Mouse (Mus musculus) liver, embryonic 16.5 days (tissue): ENCODE data around the gene Tekt3. TPM values are rescaled to one million over a fixed set of nuclear protein-coding genes. Genes with fewer than 3 reads are reported as not detected.

Experiments
- ATAC-seq: fragments of 200-750 bp; cut with Nextera tagmentation; 2 replicates; pipeline ENCODE4 v1.8.0; 2017; ENCODE audit warnings: low read depth, mild to moderate bottlenecking, moderate number of reproducible peaks, moderate library complexity
- H3K27ac ChIP-seq: fragments of 300-500 bp; sonication (generic); 2 replicates; pipeline ENCODE4 v1.5.1; 2014; ENCODE audit warnings: mild to moderate bottlenecking, low read length
- H3K27me3 ChIP-seq: fragments of 300-500 bp; sonication (generic); 2 replicates; pipeline ENCODE4 v1.6.1; 2014; ENCODE audit warnings: low read depth, low read length, mixed read lengths; ENCODE audit not compliant: control insufficient read depth, insufficient read depth
- H3K36me3 ChIP-seq: fragments of 300-500 bp; sonication (generic); 2 replicates; pipeline ENCODE4 v1.6.1; 2014; ENCODE audit warnings: mild to moderate bottlenecking; ENCODE audit not compliant: control insufficient read depth, insufficient read depth
- H3K4me1 ChIP-seq: fragments of 300-500 bp; sonication (generic); 2 replicates; pipeline ENCODE4 v1.6.1; 2014; ENCODE audit warnings: low read depth, low read length, mixed read lengths; ENCODE audit not compliant: control insufficient read depth
- H3K4me2 ChIP-seq: fragments of 300-500 bp; sonication (generic); 2 replicates; pipeline ENCODE4 v1.6.1; 2014; ENCODE audit warnings: low read depth, low read length, mixed read lengths
- H3K4me3 ChIP-seq: fragments of 300-500 bp; sonication (generic); 2 replicates; pipeline ENCODE4 v1.5.1; 2014; ENCODE audit warnings: low read depth, mild to moderate bottlenecking, low read length
- H3K9ac ChIP-seq: fragments of 300-500 bp; sonication (generic); 2 replicates; pipeline ENCODE4 v1.6.1; 2014; ENCODE audit warnings: low read depth, low read length
- H3K9me3 ChIP-seq: fragments of 300-500 bp; sonication (generic); replicated peaks from 2 replicates; pipeline ENCODE4 v1.6.1; 2016; ENCODE audit warnings: low read length; ENCODE audit not compliant: control insufficient read depth
- WGBS: fragments of 180-500 bp; shearing (Covaris S2); extraction: QIAGEN DNeasy Blood & Tissue Kit; methylation state at CpG from one replicate; pipeline ENCODE4 v1.1.7; 2014; ENCODE audit not compliant: insufficient replicate concordance; 5-methylcytosine and 5-hydroxymethylcytosine counted together
- polyA plus RNA-seq: library from polyadenylated mRNA; unstranded; fragments of >200 nt; fragmentation: Nextera tagmentation; extraction: Ambion mirVana; gene quantifications from 2 replicates; pipeline ENCODE4 v1.2.1, GENCODE M21; 2015

Tekt3 gene
- polyA plus RNA-seq, 1 experiment from 2014 or later: not detected

DNA sequence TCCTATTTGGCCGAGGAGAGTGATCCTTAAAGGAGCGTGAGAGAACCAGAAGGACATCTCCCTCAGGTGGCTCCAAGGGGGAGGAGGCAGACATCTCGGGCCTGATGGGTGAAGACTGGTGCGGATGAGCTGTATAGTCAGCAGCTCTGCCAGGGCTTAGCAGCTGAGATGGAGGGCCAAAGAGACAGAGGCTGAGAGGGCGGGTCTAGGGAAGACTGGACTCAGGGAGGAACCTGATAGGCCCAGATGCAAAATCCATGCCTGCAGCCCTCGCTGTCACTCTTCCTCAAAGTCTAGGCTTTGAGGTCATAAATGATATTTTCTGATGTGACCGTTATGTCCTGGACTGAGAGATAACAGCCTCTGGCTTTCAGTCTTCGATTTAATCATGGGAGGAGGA lies 65.5 kb downstream of the Tekt3 start:
- no peak overlapping the region for H3K4me3 ChIP-seq
- ATAC-seq: no peak
- H3K4me1 ChIP-seq: no peaks in the 10 kb centered on the region
- no peak overlapping the region for H3K4me2 ChIP-seq
- no peaks in the 10 kb centered on the region for H3K9me3 ChIP-seq
- no peak overlapping the region for H3K9ac ChIP-seq
- H3K27me3 ChIP-seq: peaks cover 31% of the 10 kb centered on the region
- no peaks in the 10 kb centered on the region for H3K36me3 ChIP-seq
- 48% methylated on average over 8 of the region's 8 CpGs for WGBS
- H3K27ac ChIP-seq: no peak overlapping the region

DNA sequence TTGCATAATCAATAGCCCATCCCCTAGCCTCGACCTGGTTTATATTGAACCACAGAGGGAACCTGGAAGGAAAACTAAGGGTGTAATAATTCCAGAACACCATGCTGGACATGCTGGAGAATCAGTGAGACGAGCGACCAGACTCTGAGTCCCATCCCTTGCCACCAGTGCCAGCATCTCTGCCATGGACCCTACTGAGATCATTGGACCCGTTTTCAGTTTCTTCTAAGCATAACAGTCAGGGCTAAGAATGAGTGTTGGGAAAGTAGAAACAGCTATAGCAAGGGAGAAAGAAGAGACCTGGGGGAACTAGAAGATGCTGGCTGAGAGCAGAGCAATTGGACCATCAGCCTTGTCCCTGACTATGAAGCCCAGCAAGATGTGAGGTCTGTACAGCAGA lies 66.1 kb downstream of the Tekt3 start:
- H3K4me3 ChIP-seq: no peak overlapping the region
- peaks cover 36% of the 10 kb centered on the region for H3K27me3 ChIP-seq
- 51% methylated on average over 4 of the region's 4 CpGs for WGBS

DNA sequence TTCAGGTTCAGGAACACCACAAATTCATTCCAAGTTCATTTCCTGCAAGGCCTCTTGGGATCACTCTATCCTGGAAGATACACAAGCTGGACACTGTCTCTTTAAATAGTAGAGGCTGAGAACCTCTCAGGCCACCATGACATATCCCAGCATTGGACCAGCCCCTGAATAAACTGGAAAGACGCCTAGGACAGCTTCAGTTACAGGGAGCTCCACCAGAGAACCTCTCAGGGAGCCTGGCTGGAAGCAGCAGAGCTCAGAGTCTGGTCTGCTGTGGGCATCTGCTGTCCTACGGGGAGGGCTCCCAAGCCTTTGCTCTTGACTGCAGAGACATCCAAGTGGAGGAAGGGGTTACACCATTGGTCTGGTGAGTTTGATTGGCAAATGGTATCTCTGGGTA lies 67.3 kb downstream of the Tekt3 start, which contains the start of gene Pmp22:
Gene Pmp22 (plus strand): TSS at position 199 of the 400 bp plus-strand sequence.
- no peak within 1 kb of the TSS for H3K4me2 ChIP-seq
- WGBS: 50% methylated on average over 2 of the region's 2 CpGs
- no peak within 1 kb of the TSS for H3K27ac ChIP-seq
- no peaks in the 10 kb centered on the region for H3K4me1 ChIP-seq
- ATAC-seq: no peak
- no peak within 1 kb of the TSS for H3K4me3 ChIP-seq
- no peak within 1 kb of the TSS for H3K9ac ChIP-seq
- H3K27me3 ChIP-seq: peaks cover 49% of the 10 kb centered on the region
- no peaks in the 10 kb centered on the region for H3K36me3 ChIP-seq
- H3K9me3 ChIP-seq: no peaks in the 10 kb centered on the region

More for the DNA sequence above, 66.1 kb downstream of the Tekt3 start:
- Histone ChIP-seq H3K4me1 (no peaks in the 10 kb centered on the region), H3K4me2 (no peak overlapping the region), H3K9ac (no peak overlapping the region), H3K9me3 (no peaks in the 10 kb centered on the region), H3K36me3 (no peaks in the 10 kb centered on the region), H3K27ac (no peak overlapping the region)
- no peak for ATAC-seq

DNA sequence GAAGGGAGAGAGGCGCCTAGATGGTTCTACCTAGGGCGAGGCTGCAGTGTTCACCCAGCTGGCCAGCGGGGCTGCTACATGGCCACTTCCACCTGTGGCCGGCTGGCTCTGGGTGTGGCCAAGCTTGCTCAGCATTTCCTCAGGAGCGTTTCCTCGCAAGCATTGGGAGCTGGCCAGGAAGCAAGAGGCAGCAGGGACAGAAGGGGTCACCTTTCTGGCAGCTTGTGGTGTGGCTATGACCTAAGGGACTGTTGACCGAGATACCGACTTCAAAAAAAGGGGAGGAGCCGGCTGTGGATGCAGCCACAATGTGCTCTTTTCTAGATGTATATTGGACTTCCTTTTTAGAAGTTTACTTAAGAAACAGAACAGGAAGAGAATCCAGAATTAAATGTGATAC lies 67.9 kb downstream of the Tekt3 start:
- 13% methylated on average over 9 of the region's 9 CpGs for WGBS
- H3K27ac ChIP-seq: no peak overlapping the region
- H3K9me3 ChIP-seq: no peaks in the 10 kb centered on the region
- no peaks in the 10 kb centered on the region for H3K4me1 ChIP-seq
- no peak overlapping the region for H3K9ac ChIP-seq
- H3K4me2 ChIP-seq: no peak overlapping the region
- H3K4me3 ChIP-seq: no peak overlapping the region
- ATAC-seq: no peak
- no peaks in the 10 kb centered on the region for H3K36me3 ChIP-seq
- H3K27me3 ChIP-seq: peaks cover 55% of the 10 kb centered on the region

DNA sequence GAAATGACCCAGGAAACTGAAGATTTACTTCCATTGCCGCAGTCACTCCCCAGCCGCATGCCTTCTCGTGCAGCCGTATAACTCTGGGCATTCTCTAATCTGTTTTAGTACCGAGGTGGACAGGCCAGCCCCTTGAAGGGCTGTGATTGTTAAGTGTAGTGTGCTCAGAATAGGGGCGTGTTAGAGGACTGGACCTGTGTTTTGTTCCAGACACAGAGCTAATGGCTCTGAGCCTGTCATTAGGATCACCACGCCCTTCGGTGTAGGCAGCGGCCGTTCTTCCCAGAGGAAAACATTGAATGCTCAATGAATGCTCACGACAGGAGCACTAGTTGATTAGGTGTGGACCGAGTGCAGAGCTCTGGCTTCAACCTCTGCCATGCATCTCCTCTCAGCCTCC lies 68.4 kb downstream of the Tekt3 start:
- 45% methylated on average over 12 of the region's 12 CpGs for WGBS
- H3K27ac ChIP-seq: no peak overlapping the region
- no peak overlapping the region for H3K4me2 ChIP-seq
- no peak for ATAC-seq
- H3K36me3 ChIP-seq: no peaks in the 10 kb centered on the region
- H3K4me3 ChIP-seq: no peak overlapping the region
- H3K4me1 ChIP-seq: no peaks in the 10 kb centered on the region
- H3K27me3 ChIP-seq: peaks cover 59% of the 10 kb centered on the region
- no peaks in the 10 kb centered on the region for H3K9me3 ChIP-seq
- no peak overlapping the region for H3K9ac ChIP-seq

DNA sequence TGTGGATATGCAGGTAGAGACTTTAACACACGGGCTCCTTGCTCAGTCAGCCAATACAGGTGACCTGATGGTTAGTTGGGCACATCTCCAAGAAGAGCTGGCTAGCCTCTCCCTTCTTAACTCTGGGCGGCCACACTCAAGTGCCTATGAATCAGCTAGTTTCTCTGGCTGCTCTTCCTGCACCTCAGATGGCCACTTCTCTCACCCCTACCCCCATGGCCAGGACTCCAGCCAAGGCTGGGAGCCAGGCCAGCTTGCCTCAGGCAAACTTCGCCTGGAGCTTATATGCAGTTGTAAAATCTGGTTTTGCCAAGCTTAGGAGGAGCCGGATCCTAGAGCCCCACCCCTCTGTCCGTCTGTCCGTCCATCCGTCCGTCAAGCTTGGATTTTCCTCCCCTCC lies 69.0 kb downstream of the Tekt3 start:
- 40% methylated on average over 8 of the region's 8 CpGs for WGBS
- peaks cover 60% of the 10 kb centered on the region for H3K27me3 ChIP-seq
- no peaks in the 10 kb centered on the region for H3K9me3 ChIP-seq
- no peak overlapping the region for H3K4me2 ChIP-seq
- no peaks in the 10 kb centered on the region for H3K4me1 ChIP-seq
- H3K9ac ChIP-seq: no peak overlapping the region
- no peak overlapping the region for H3K4me3 ChIP-seq
- no peak for ATAC-seq
- no peaks in the 10 kb centered on the region for H3K36me3 ChIP-seq
- H3K27ac ChIP-seq: no peak overlapping the region

DNA sequence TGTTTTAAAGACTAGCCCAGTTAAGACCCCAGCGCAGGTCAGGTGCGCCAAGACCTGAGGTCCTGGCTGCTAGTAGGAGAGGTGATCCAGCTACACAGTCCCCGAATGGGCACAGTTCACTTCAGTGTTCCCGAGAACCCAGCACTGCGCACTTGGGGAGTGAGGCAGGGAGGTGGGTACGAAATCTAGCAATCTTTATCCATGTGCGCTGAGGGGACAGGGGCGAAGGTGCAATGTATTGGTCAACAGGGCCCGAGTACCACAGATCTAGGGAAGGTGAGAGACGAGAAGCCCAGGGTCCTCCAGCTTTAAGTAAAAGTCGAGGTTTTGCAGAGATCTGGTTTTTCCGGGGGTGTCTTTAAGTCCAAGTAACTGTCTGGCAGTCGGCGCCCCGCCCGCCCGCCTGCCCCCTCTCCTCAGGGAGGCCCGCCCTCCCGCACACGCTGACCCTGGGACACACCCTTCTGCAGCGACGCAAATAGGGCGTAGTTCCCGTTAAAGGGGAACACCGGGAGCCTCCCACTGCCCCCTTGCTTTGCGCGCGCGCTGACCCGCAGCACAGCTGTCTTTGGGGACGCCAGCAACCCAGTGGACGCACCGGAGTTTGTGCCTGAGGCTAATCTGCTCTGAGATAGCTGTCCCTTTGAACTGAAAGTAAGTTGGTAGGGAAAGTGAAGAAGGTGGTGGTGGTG lies 69.7 kb downstream of the Tekt3 start:
- H3K4me3 ChIP-seq: peak overlapping the region; percentile 53
- peak overlapping the region; percentile 39 for H3K4me2 ChIP-seq
- no peak overlapping the region for H3K27ac ChIP-seq
- no peaks in the 10 kb centered on the region for H3K4me1 ChIP-seq
- H3K27me3 ChIP-seq: peaks cover 60% of the 10 kb centered on the region
- H3K9me3 ChIP-seq: no peaks in the 10 kb centered on the region
- peak overlapping the region; percentile 35; the same call in 1 of the 2 replicates for H3K9ac ChIP-seq
- 5% methylated on average over 33 of the region's 33 CpGs for WGBS
- ATAC-seq: peak; percentile 39; the same call in 1 of the 2 replicates
- no peaks in the 10 kb centered on the region for H3K36me3 ChIP-seq

DNA sequence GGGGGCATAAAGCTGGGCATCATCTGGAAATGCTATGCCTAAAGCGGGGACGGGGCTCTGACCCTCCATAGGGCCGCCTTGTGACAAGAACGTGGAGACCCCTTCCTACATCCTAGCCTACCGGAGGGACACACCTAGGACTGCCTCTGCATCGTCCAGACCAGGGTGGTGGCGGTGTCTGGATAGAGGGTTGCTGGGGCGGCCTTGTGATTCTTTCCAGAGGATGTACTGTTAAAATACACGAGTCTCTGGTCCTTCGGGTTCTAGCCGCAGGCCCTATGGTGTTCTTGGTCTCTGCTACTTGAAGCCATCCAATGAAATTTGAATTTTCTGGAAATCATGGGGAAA lies 70.2 kb downstream of the Tekt3 start:
- H3K9me3 ChIP-seq: no peaks in the 10 kb centered on the region
- peaks cover 60% of the 10 kb centered on the region for H3K27me3 ChIP-seq
- no peaks in the 10 kb centered on the region for H3K36me3 ChIP-seq
- no peaks in the 10 kb centered on the region for H3K4me1 ChIP-seq
- no peak for ATAC-seq
- 5% methylated on average over 11 of the region's 11 CpGs for WGBS
- H3K4me2 ChIP-seq: peak overlapping the region; percentile 55
- no peak overlapping the region for H3K27ac ChIP-seq
- peak overlapping the region; percentile 53 for H3K4me3 ChIP-seq
- peak overlapping the region; percentile 35; the same call in 1 of the 2 replicates for H3K9ac ChIP-seq

DNA sequence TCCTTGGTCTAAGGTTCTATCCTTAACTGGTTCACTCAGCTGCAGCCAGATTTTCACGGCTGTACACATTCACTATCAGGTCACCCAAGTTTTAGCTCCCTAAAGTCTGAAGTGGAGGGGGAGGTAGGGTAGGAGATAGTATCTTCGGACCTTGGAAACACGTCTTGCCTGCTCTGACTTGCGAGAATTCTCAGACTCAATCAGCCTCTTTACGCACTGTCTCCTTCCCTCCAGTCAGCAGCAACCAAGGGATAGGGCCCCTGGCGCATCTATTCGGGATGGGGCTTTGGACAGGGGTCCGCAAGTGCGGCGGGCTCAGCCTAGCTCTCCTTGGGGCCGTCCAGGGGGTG lies 70.7 kb downstream of the Tekt3 start:
- no peaks in the 10 kb centered on the region for H3K36me3 ChIP-seq
- ATAC-seq: no peak
- peak overlapping the region; percentile 53 for H3K4me3 ChIP-seq
- H3K27me3 ChIP-seq: peaks cover 60% of the 10 kb centered on the region
- H3K9ac ChIP-seq: peak overlapping the region; percentile 50
- peak overlapping the region; percentile 55 for H3K4me2 ChIP-seq
- H3K4me1 ChIP-seq: no peaks in the 10 kb centered on the region
- H3K9me3 ChIP-seq: no peaks in the 10 kb centered on the region
- WGBS: 1% methylated on average over 11 of the region's 11 CpGs
- H3K27ac ChIP-seq: peak overlapping the region; percentile 72
